Mouse (Mus musculus): ENCODE data around the gene Wdr62.

The Wdr62 gene

DNA sequence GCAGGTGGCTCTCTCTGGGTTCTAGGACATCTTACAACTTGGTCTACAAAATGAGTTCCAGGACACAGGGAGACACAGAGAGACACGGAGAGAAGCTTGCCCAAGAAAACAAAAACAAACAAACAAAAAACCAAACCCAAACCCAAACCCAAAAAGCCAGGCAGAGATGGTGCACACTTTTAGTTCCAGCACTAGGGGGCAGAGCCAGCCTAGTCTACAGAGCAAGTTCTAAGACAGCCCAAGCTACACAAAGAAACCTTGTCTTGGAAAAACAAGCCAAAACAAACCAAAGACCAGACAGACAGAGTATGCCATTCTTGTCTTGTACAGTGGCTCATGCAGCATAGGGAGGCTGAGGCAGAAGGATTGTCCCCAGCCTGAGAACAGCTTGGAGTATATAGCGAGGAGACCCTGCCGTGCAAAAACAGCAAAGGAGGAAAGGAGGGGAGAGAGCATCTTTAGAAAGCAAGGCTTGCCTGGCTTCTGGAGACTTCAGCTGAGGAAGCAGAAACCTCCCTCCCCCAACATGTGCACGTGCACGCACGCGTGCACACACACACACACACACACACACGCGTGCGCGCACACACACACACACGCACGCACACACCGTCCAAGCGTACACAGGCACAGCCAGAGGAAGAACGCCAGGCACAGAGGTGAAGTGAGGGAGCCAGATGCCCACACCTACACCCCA is 26.0 kb upstream of the Wdr62 start:
- no peak for DNase-seq (ENCODE audit: low spot score)

DNA sequence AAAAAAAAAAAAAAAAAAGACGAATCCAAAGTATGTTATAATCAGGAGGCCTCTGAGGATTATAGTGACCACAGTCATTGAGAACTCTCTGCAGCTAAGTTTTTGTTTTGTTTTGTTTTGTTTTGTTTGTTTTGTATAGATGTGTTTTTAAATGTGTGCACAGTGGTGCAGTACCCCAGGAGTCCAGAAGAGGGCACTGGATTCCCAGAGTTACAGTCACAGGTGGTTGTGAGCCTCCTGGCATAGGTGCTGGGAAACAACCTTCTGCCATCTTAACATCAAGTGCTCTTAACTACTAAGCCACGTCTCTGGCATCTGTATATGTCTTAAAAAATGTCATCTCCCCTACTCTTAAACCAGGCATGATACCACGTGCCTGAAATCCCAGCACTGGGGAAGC is 20.7 kb upstream of the Wdr62 start:
- no peak for DNase-seq (ENCODE audit: low spot score)

- no peak for DNase-seq (ENCODE audit: low spot score)
Measured at GRCm38 (mm10) chr7:30297266-30297665, 17.0 kb upstream of the Wdr62 start.

GRCm38 (mm10) chr7:30296816-30297215 is 16.6 kb upstream of the Wdr62 start:
- DNase-seq (ENCODE audit: low spot score): no peak

DNA sequence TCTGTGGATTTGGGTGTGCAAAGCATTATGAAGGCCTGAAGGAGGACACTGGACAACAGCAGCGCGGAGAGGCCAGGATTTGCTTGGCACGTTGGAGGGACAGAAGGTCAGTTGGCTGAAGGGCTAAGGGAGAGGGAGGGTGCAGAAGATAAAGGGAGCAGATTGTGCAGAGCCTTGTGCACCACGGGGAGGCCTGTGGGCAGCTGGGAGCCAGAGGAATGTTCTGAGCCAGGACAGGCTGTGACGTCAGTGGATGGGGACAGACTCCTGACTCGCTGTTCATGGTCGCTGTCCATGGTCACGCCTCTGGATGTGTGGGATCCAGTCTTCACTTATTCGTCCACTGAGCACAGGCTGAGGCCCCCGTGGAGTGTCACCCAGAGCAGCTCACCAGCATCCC is 14.9 kb upstream of the Wdr62 start:
- no peak for DNase-seq (ENCODE audit: low spot score)

- DNase-seq (ENCODE audit: low spot score): no peak
Measured at GRCm38 (mm10) chr7:30294296-30294695, 14.1 kb upstream of the Wdr62 start.

- no peak for DNase-seq (ENCODE audit: low spot score)
Measured at GRCm38 (mm10) chr7:30293795-30294194, 13.6 kb upstream of the Wdr62 start.

DNA sequence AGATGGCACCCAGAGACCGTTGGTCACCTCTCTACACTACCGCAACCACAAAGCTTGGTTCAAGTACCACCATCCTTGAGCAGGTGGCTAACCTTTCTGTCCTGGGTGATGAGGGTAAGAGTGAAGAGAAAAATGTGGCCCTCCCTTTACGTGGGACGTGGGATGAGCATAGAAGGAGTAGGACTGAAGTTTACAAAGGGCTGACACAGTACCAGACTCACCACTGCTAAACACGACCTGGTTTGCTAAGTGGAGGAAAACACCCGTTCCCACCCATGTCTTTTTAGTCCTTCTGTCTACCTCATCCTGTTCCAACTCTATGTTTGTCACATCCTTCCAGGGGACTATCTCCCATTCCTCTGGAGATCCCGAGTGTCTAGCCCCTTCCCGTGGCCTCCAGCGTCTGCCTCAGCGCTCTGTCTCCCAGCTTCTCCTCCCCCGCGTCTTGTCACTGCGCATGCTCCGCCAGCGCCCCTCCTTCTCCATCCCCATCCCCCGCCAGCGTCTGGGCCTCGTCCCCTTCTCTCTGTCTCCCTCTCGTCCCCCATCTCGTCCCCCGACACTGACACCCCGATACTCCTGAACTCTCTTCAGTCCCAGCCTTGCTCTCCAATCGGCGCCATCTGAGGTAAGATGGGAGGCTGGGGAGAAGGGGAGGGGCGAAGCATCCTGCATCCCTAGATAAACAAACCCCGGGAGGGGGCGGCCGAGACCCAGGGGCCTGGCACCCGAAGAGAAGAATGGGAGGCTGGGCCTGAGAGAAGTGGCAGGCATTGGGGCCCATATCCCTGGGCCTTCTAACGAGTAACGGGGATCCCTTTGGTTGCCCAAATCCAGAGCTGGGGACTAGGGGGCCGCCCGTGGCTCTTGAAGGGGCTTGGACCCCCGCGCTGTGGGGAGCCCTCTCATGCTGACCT is 11.3 kb upstream of the Wdr62 start, which contains the start of gene Clip3:
TSS of gene Clip3 (plus strand) at position 514 of the 917 bp plus-strand sequence.
- DNase-seq (ENCODE audit: low spot score): peak; percentile 81

- DNase-seq (ENCODE audit: low spot score): no peak
Measured at GRCm38 (mm10) chr7:30289714-30290399, 9.6 kb upstream of the Wdr62 start.

- DNase-seq (ENCODE audit: low spot score): no peak
Measured at GRCm38 (mm10) chr7:30289071-30289713, 9.0 kb upstream of the Wdr62 start.

DNA sequence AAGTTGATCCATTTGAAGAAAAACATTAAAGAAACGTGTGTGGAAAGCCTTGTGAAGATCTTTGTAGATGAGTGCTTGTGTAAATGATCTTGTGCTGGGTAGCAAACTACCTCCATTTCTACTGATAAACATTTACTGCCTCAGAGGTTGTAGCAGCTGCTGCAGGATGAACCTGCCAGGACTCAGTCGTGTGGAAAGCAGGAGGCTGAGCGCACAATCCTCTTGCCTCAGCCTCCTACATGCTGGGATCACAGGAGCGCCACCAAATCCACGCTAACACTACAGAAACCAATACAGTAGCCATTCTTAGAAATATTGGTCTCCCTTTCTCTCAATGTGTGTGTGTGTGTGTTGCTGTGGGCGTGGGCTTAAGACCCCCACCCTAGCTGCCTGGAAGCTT is 7.8 kb upstream of the Wdr62 start:
- no peak for DNase-seq (ENCODE audit: low spot score)

- no peak for DNase-seq (ENCODE audit: low spot score)
Measured at GRCm38 (mm10) chr7:30286701-30287410, 6.6 kb upstream of the Wdr62 start.

- no peak for DNase-seq (ENCODE audit: low spot score)
Measured at GRCm38 (mm10) chr7:30282740-30283139, 2.5 kb upstream of the Wdr62 start.

DNA sequence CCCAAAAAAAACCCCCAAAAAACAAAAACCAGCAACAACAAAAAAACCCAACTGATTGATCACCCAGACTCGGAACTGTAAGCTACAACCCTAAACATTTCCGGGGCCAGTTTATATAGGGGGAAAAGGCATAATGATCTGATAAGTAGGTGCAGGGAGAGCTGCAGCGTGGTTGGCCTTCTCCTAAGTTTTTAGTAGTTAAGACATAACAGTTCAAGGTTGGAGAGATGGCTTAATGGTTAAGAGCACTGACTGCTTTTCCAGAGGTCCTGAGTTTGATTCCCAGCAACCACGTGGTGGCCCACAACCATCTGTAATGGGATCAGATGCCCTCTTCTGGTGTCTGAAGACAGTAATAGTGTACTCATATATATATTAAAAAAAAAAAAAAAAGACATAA is 1.3 kb upstream of the Wdr62 start:
- DNase-seq (ENCODE audit: low spot score): no peak

GRCm38 (mm10) chr7:30280670-30281138 is 485 bp upstream of the Wdr62 start:
- peak; percentile 86 for DNase-seq (ENCODE audit: low spot score)

DNA sequence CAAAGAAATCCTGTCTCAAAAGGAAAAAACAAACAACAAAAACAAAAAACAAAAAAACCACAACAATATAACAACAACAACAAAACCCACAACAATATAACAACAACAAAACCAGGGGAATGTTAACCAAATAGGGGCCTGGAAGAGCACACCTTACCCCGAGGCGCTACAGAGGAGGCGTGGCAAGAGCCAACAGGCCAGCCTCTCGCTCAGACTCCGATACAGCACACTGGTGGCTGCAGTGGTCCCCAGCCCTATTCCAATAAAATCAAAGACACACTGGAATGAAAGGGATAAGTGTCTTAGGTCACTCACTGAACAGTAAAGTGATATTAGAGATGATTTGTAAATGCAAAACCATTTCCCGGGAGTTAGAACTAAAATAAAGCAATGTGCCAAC is 683 bp downstream of the Wdr62 start:
- no peak for DNase-seq (ENCODE audit: low spot score)

- no peak for DNase-seq (ENCODE audit: low spot score)
Measured at GRCm38 (mm10) chr7:30278911-30279310, 1.3 kb downstream of the Wdr62 start.

DNA sequence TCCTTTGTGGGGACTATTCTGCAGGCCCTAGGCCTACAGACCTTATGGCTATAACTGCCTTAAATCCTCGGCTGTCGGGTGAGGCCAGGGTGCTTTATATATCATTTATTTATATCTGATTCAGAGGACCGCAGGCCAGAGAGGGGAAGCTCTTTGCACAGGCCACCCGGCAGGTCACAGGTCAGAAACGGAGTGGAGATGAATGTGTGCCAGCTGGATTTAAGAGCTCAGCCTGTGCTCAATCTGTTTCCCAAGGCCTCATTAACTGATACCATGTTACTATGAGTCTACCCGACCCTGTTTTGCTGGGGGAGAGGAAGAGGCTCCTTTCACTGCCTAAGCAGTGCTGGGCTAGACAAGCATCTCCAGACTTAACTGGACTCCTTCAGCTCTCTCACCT is 5.8 kb downstream of the Wdr62 start:
- DNase-seq (ENCODE audit: low spot score): no peak

- DNase-seq (ENCODE audit: low spot score): no peak
Measured at GRCm38 (mm10) chr7:30269641-30270040, 10.6 kb downstream of the Wdr62 start.

DNA sequence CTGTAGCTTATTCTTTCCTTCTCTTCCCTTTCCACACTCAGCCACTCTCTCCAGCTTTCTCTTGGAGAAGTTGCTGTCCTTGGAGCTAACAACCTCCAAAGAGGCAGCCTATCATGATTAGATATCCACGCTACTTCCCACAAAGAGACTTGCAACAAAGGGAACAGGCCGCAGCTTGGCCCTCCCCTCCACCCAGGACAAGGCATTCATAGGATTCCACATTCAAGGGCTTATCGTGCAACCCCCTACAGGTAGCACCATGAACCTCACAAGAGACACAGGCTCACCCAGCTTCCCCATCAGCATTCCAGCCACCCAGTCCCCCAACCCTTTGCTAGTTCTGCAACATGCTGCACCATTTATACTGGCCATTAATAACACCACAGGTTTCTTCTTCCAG is 13.4 kb downstream of the Wdr62 start:
- no peak for DNase-seq (ENCODE audit: low spot score)

- no peak for DNase-seq (ENCODE audit: low spot score)
Measured at GRCm38 (mm10) chr7:30265935-30266334, 14.3 kb downstream of the Wdr62 start.

Measured in layer of hippocampus, adult 9-10 months (tissue).